Mouse (Mus musculus) thymus, adult 2 months (tissue): ENCODE results near the gene Polr2h.

ENCODE experiments used
- CTCF ChIP-seq: fragments of 200-500 bp; IDR thresholded peaks from 2 replicates; pipeline ENCODE4 v1.5.1; 2012; ENCODE audit warnings: mild to moderate bottlenecking, control low read depth, low read length, moderate library complexity, borderline replicate concordance; ENCODE audit not compliant: control insufficient read depth, poor library complexity, insufficient read depth; ENCODE audit errors: extremely low read depth
- POLR2A ChIP-seq: fragments of 200-500 bp; IDR thresholded peaks from 2 replicates; pipeline ENCODE4 v1.6.1; 2012; ENCODE audit warnings: mild to moderate bottlenecking, low read length, control low read depth, moderate library complexity; ENCODE audit not compliant: control insufficient read depth, poor library complexity, insufficient read depth; ENCODE audit errors: extremely low read depth

DNA sequence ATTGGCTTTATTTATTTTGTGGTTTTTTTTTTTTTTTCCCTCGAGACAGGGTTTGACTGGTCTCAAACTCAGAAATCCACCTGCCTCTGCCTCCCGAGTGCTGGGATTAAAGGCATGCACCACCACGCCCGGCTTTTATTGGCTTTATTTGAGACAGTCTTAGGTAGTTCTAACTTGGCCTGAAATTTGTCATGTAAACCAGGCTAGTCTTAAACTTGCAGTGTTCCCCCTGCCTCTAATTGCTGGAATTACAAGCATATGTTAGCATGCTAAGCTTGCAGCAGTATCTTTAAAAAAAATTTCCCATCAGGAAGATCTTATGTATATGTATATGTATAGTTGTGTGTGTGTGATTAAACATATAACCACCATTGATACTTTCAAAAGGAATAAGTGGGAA is 40.8 kb upstream of the Polr2h start:
- TF ChIP-seq CTCF (no peak), POLR2A (no peak)
